Mouse (Mus musculus) kidney, adult 2 months (tissue): Measurements from ENCODE around the gene Zbtb45. TPM values are rescaled to one million over a fixed set of nuclear protein-coding genes. Genes with fewer than 3 reads are reported as not detected.

Experiments used
- DNase-seq: peaks from one replicate; pipeline ENCODE4 v3.0.0; 2021
- H3K27ac ChIP-seq: fragments of 200-500 bp; 2 replicates; pipeline ENCODE4 v1.5.1; 2012; ENCODE audit warnings: low read depth, low read length, control low read depth, inconsistent platforms; ENCODE audit not compliant: insufficient read depth
- H3K27me3 ChIP-seq: fragments of 200-500 bp; replicated peaks from 2 replicates; pipeline ENCODE4 v1.6.1; 2012; ENCODE audit warnings: mild to moderate bottlenecking, moderate library complexity, low read length, inconsistent platforms; ENCODE audit not compliant: control insufficient read depth, insufficient read depth
- H3K36me3 ChIP-seq: fragments of 200-500 bp; 2 replicates; pipeline ENCODE4 v1.6.1; 2012; ENCODE audit warnings: mild to moderate bottlenecking, moderate library complexity, low read length, inconsistent platforms; ENCODE audit not compliant: control insufficient read depth, insufficient read depth
- H3K4me1 ChIP-seq: fragments of 200-500 bp; 2 replicates; pipeline ENCODE4 v1.6.1; 2011; ENCODE audit warnings: low read length; ENCODE audit not compliant: control insufficient read depth, insufficient read depth
- H3K4me3 ChIP-seq: fragments of 200-500 bp; 2 replicates; pipeline ENCODE4 v1.5.1; 2011; ENCODE audit warnings: mild to moderate bottlenecking, low read depth, low read length, control low read depth; ENCODE audit not compliant: insufficient read depth
- CTCF ChIP-seq: fragments of 200-500 bp; conservative IDR thresholded peaks from 2 replicates; pipeline ENCODE4 v1.5.1; 2011; ENCODE audit warnings: low read depth, mild to moderate bottlenecking, control low read depth, low read length, moderate library complexity, mixed read lengths; ENCODE audit not compliant: insufficient read depth, insufficient read length
- POLR2A ChIP-seq: fragments of 200-500 bp; IDR thresholded peaks from one replicate; pipeline ENCODE4 v1.6.1; 2011; ENCODE audit warnings: low read depth, low read length, control low read depth
- WGBS: fragments of 180-500 bp; shearing (Covaris S2); methylation state at CpG from one replicate; pipeline ENCODE4 v1.1.7; 2018; 5-methylcytosine and 5-hydroxymethylcytosine counted together
- polyA plus RNA-seq: library from polyadenylated mRNA; depleted of rRNA; stranded (reverse); fragments of >200 nt; gene quantifications from 2 replicates; pipeline ENCODE4 v1.2.3, GENCODE M21; 2012

Gene Zbtb45
- polyA plus RNA-seq, 1 experiment, result 14.1 TPM

DNA sequence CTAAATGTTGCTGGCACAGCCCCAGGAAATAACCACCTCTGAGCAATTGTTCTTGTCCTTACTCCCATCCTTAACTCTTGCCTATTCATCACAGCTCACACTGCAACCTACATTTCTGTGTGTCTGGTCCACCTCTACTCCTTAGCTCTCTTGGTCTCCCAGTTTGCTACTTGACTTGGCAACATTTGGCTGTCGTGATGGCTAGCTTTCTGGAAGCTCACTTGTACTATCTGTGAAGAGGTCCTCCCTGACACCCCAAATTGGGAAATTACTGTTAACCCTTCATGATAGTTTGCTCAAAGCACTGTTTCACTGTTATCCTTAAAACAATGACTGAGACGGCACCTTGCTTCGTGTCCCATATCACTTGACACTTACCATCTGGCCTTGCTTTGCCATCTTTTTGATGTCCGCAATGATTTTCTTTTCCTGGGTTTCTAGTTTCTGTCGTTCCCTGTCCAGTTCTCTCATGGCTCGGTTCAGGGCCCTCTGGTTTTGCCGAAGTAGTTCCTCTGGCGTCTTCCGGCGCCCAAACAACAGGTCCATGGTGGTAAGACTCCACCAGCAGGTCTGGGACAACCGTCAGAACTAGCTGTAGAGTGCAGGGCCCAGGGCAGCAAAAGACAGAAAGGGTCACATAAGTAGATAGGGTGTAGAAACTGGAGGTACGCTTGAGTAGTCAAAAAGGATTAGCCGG lies 23.8 kb upstream of the Zbtb45 start:
- no peak for TF ChIP-seq CTCF
- DNase-seq, result no peak
- H3K4me1 ChIP-seq, result peaks cover 15% of the 10 kb centered on the region; the same call in 1 of the 2 replicates
- H3K36me3 ChIP-seq, result no peaks in the 10 kb centered on the region; the same call in 1 of the 2 replicates
- peak overlapping the region; percentile 90 for H3K27ac ChIP-seq
- 22% methylated on average over 13 of the region's 13 CpGs for WGBS
- peak overlapping the region; percentile 91 for H3K4me3 ChIP-seq
- H3K27me3 ChIP-seq, result no peaks in the 10 kb centered on the region

- Histone ChIP-seq H3K4me3 (no peak overlapping the region), H3K36me3 (peaks cover 2% of the 10 kb centered on the region; the same call in 1 of the 2 replicates), H3K27me3 (no peaks in the 10 kb centered on the region), H3K4me1 (peaks cover 15% of the 10 kb centered on the region; the same call in 1 of the 2 replicates), H3K27ac (no peak overlapping the region)
- DNase-seq, result no peak
- TF ChIP-seq CTCF (no peak), POLR2A (no peak)
- WGBS, result 91% methylated on average over 7 of the region's 7 CpGs
These were observed 22.7 kb upstream of the Zbtb45 start for GRCm38 (mm10) chr7:13032541-13032940.

GRCm38 (mm10) chr7:13031983-13032382 lies 22.1 kb upstream of the Zbtb45 start:
- H3K4me1 ChIP-seq, result peaks cover 15% of the 10 kb centered on the region; the same call in 1 of the 2 replicates
- DNase-seq, result no peak
- TF ChIP-seq CTCF (no peak), POLR2A (no peak)
- H3K36me3 ChIP-seq, result peaks cover 2% of the 10 kb centered on the region; the same call in 1 of the 2 replicates
- H3K27me3 ChIP-seq, result no peaks in the 10 kb centered on the region
- 78% methylated on average over 2 of the region's 2 CpGs for WGBS
- H3K4me3 ChIP-seq, result no peak overlapping the region
- H3K27ac ChIP-seq, result no peak overlapping the region

- Histone ChIP-seq H3K4me1 (peaks cover 11% of the 10 kb centered on the region; the same call in 1 of the 2 replicates), H3K36me3 (peaks cover 2% of the 10 kb centered on the region; the same call in 1 of the 2 replicates), H3K4me3 (no peak overlapping the region), H3K27ac (no peak overlapping the region), H3K27me3 (no peaks in the 10 kb centered on the region)
- peak; percentile 34 for DNase-seq
- WGBS, result 64% methylated on average over 5 of the region's 5 CpGs
- TF ChIP-seq CTCF (peak; percentile 41), POLR2A (no peak)
These were observed 21.2 kb upstream of the Zbtb45 start for GRCm38 (mm10) chr7:13031069-13031468.

DNA sequence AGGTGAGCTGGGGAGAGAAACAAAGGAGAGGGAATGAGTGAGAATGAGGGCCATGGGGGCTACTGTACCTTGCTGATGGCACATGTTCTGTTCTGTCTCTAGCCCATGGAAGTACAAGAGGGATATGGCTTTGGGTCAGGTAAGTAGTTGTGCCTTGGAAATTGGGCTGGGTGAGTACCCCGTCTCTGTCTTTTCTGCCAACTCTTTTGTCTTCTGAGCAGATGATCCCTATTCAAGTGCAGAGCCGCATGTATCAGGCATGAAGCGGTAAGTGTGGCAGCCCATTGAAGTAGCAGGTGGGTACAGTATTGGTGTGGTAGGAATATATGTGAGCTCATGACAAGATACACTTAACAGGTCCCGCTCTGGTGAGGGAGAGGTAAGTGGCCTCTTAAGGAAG lies 19.2 kb upstream of the Zbtb45 start:
- Histone ChIP-seq H3K4me3 (no peak overlapping the region), H3K27ac (no peak overlapping the region), H3K36me3 (peaks cover 2% of the 10 kb centered on the region; the same call in 1 of the 2 replicates), H3K4me1 (peaks cover 15% of the 10 kb centered on the region), H3K27me3 (no peaks in the 10 kb centered on the region)
- DNase-seq, result no peak
- 90% methylated on average over 4 of the region's 4 CpGs for WGBS
- TF ChIP-seq POLR2A (no peak), CTCF (no peak)

GRCm38 (mm10) chr7:13025511-13026112 lies 15.8 kb upstream of the Zbtb45 start:
- 25% methylated on average over 4 of the region's 4 CpGs for WGBS
- no peak for DNase-seq
- H3K27ac ChIP-seq, result no peak overlapping the region
- H3K4me3 ChIP-seq, result peak overlapping the region; percentile 65
- peaks cover 12% of the 10 kb centered on the region for H3K4me1 ChIP-seq
- TF ChIP-seq CTCF (no peak), POLR2A (no peak)
- H3K27me3 ChIP-seq, result no peaks in the 10 kb centered on the region
- peaks cover 2% of the 10 kb centered on the region; the same call in 1 of the 2 replicates for H3K36me3 ChIP-seq

- TF ChIP-seq POLR2A (no peak), CTCF (no peak)
- peak overlapping the region; percentile 61; the same call in 1 of the 2 replicates for H3K27ac ChIP-seq
- peak overlapping the region; percentile 65 for H3K4me3 ChIP-seq
- H3K4me1 ChIP-seq, result peaks cover 12% of the 10 kb centered on the region
- under 1% methylated on average over 36 of the region's 44 CpGs for WGBS
- peaks cover 2% of the 10 kb centered on the region; the same call in 1 of the 2 replicates for H3K36me3 ChIP-seq
- no peaks in the 10 kb centered on the region for H3K27me3 ChIP-seq
- DNase-seq, result peak; percentile 68
These were observed 15.0 kb upstream of the Zbtb45 start for GRCm38 (mm10) chr7:13024805-13025204.
